Mouse (Mus musculus) 3T3-L1 (cell line): ENCODE measurements around the gene Plcd1.

Experiments
- DNase-seq: peaks from one replicate; pipeline ENCODE4 v3.0.0-alpha.2; 2015; ENCODE audit warnings: low read depth, low spot score

Gene Plcd1

DNA sequence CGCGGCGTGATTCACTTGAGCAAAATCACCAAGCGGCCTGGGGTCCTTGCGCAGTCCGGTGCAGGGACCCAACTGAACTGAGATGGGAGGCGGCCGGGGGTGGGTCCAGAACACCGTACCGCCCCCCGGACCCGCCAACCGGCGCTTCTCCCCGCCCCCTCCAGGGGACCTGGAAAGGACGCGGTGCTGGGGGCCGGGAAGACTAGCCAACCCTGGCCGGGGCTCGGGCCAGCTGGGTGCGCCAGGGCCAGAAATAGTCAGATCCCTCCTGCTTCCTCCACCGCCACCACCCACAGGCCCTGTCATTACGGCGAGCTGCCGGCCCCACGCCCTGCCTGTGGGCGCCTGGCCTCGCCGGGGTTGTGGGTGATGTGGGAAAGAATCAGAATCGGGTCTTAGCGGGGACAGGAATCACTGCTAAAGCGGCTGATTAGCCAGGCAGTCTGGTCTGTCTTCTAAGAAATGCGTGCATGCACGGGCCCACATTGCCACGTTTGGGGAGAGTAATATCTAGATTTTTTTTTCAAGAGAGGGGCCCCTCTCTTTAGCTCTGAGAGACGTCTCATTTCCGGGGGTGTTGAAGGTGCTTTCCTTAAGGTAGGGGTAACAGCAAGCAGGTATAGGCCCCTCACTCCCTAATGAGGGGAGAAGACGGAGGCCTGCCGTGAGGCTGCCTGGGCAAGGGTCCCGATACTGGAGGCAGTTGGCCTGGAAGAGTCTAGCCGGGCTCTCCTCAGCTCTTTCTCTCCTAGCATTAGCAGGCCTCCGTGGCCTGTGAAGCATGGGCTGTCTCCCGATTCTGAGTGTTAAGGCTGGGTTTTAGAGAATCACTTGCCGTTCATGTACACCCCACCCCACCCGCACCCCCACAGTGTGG lies at the start of gene Plcd1:
Gene Plcd1, minus strand, starts transcription at position 84 of the 877 bp plus-strand sequence.
- DNase-seq, result peak; percentile 67

DNA sequence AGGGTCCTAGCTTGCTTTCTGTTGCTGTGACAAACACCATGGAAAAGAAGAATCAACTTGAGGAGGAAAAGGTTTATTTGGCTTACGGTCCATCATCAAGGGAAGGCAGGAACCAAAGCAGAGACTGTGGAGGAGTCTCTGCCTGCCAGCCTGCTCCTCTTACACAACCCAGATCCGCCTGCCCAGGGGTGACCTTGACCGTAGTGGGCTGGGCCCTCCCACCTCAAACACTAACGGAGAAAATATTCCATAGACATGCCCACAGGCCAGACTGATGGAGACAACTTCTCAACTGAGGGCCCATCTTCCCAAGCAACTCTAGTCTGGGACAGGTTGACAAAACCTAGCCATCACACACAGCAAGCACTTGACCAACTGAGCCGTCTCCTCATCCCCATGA lies 48.8 kb upstream of the Plcd1 start:
- no peak for DNase-seq

DNA sequence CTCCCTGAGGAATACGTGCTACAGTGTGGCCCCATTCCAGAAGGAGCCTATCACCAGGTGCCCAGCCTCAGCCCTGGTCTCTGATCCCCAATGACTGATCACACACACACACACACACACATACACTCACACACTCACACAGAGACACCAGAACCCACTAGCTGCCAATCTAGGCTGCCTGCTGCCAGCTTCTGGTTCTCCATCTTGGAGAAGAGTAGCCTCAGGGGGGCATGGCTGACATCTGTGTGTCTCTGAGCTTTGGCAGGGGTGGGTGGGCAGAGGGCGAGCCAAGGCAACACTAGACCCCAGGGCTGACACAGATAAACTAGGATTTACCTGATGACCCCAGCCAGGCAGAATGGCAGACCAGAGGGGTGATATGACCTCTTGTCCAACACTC lies 45.5 kb upstream of the Plcd1 start:
- no peak for DNase-seq

DNA sequence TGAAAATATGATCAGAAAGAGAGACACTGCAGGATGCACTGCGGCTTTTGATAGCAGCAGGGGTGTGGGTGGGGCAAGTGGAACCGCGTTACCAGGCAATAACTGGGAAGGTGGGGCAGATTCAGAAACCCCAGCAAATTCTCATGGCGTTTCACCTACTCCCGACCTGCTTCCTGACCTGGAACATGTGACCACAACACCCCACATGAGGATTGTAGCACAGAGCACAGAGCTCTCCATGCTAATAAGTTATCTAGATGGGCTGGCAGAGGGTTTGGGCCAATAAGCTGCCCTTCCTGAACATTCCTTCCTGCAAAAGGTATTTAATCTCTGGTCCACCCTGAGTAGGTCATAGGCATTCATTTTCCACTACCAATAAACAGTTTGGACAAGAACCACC lies 37.4 kb upstream of the Plcd1 start:
- DNase-seq, result no peak

DNA sequence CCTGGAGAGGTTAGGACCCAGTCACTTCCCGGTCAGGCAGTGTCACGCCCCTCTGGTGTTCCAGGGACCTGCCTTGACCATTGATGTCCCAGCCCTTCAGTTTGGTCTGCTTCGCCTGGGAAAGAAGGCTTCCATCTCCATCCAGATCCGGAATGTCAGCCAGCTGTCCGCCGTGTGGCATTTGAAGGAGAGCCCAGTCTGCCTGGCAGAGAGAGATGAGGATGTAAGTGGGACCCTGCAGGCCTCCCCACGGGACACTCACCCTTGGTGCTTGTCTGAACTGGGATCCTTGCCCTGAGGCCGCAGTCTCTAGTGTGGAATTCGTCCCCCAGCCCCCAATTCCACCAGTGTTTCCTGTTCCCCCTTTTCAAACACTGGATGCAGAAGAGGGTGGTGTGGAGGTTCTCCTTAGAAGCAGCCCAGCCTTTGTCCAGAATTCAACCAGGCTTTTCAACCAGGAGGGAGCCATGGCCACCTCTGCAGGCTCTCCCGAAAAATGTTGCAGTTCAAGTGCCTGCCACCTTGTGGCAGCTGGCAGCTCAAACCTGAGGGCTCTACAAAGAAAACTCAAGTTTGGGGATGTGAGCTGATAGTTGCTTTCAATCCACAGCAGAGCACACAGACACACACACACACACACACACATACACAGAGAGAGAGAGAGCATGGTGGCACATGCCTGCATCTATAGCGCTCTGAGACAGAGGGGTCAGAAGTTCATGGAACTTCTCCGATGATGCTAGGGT lies 35.3 kb upstream of the Plcd1 start:
- DNase-seq, result no peak

DNA sequence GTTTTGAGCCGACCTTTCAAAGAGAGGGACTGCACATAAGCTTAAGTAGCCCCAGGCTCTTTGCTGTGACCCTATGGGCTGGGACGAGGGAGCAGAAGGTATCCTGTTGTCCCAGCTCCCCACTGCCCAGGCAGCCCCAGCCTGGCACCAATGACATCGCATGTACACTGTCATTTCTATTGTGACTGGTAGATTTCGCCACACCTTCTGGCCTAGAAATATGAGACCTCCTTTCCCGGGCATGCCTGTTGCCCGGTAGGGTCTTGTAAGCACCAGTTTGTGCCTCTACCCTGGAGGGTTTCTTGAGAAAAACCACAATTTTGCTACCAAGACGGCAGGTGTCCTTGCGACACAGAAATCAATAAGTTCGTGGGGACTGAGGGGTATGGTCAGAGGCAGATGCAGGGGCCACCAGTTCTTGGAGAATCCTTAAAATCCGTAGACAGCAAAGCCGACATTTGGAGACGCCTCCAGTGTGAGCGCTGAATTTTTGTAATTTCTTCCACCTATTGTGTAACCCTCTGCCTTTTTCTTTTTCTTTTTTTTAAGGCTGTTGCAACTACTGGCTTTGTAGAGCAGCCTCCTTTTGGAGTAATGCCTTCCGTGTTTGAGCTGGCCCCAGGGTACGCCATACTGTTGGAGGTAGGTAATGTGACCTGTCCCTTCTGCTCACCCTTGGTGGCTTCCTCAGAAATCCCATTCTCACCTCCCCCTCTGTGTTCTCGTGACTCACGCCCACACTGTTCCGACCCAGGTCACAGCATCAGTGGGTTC lies 29.5 kb upstream of the Plcd1 start:
- DNase-seq, result no peak

DNA sequence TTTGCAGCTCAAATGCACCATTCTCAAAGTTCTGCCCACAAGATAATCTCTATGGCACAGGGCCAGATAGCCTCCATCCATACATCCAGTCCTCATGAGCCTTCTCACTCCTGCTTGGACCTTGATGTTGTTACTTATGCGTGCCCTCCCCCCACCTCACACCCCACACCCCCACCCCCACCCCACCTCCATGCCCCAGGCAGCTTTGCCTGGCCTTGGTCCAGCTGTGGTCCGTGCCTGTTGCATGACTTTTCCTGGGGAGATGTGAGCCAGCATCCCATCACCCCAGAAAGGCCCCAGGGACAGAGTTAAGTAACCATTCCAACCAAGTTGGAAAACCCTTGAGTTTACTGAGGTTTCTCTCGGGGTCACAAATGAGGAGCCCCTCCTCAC lies 26.9 kb upstream of the Plcd1 start:
- no peak for DNase-seq

DNA sequence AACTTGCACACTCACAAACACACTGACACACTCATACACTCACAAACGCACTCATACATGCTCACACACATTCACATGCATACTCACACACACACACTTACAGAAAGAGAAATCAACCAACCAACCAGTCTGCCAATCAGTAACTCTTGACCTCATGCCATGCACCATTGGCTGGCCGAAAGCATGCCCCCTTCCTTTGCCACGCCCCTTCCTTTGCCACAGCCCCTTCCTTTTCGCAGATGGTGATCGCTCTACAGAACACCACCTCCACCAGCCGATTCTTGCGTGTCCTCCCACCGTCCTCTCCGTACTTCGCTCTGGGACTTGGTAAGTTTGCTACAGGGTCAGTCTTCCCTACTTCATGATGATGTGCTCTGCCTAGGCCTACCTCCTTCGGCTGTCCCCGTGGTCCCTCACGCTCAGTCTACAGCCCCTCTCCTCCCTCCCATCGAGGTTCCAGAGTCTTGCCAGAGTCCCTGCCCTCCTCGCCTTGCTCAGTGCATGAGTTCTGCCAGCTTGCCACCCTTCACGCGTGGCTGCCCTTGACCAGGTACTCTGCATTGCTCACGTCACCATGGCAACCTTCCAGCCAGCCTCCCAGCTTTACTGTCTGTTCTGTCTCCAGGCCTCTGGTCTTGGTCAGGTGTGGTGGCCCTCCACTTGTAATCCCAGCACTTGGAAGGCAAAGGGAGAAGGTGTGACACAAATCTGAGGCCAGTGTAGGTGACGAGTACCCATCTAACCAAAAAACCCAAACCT lies 26.3 kb upstream of the Plcd1 start:
- DNase-seq, result no peak

DNA sequence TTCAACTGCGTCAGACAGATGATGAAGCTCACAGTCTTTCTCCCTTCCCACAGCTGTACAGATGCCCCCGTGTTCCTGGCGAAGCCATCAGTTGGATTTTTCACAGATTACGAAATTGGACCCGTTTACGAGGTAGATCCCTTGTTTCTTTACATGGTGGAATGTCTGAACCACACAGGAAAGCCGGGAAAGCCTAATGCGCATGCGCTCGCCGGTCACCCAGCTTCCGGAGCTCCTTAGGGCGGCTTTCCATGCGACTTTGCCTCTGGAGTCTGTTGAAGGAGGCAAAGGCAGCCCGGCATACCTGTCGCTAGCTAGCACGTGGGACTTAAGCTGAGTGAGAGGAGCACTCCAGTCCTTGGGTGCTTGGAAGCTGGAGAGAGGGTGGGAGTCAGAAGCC lies 21.6 kb upstream of the Plcd1 start:
- no peak for DNase-seq

DNA sequence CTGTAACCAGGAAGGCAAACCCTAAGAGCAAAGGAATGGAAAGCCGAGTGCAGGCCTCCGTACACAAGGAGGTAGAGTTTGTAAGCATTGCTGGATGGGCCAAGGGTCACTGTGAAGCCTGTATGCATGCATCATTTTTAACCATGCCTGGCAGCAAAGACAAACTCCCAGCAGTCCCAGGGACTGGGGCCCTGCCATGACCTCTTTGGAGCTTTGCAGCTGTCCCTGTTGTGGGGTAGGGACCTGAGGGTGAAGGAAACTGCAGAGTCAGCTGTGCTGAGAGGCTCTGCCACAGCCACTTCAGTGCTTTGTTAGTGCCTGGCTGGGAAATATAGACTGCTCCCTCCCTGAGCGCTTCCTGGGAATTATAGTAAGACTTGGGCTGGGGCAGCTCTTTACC lies 17.3 kb upstream of the Plcd1 start:
- DNase-seq, result no peak

DNA sequence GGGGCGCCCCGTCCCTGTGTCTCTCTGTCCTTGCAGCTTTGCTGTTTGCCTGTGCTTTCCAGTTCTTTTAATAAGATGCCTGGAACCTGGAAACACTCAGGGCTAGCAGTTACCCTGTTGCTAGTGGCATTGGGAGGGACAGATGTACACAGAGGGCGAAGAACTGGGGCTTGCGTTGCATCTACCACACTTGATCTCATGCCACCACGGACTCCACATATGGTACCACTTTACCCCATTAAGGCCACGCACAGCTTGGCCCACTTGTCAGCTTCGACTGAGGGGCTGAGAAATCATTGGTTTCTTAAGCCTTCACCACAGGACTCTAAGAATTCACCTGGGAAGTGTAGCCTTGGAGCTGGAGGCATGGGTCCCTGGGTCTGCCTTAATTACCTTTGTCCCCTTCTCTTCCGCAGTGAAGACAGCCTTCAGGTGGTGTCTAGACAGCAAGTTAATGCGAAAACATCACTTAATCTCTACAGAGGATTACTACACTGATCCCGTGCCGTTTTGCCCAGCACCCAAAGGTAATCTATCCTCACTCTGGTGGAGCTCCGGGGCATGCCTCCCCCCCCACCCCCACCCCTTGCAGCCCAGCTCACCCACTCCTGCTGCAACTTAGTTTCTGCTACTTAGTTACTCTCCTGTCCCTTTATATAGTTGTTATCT lies 16.5 kb upstream of the Plcd1 start:
- DNase-seq, result no peak

DNA sequence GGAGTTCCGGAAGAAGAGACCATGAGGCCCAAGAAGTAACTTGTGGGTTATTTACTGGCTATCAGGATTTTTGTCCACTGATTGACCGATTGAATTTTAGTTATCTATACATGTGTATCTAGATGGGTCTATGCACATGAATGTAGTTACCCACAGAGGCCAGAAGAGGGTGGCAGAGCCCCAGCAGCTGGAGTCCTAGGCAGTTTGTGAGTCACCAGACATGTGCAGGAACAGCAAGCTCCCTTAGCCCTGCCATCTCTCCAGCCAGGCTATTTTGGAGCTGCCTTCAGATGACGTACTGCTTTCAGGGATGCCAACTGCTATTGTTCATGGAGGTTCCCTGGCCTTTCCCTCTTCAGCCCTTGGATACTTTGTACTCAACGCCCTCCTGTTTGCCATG lies 14.3 kb upstream of the Plcd1 start:
- peak; percentile 79 for DNase-seq

DNA sequence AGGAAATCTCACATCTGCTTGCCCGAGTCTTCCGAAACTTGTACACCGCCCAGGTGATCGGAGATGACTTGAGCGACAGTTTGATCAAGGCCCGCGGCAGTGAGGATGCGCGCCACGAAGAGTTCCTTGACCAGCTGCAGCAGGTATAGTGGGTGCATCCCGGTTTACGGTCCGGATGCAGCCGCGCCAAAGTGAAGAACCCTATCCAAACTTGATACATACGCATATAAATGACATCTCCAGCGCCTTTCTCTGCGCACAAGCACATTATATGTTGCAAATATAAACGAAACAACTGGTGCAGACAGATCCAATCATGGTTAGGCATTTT lies 9.4 kb upstream of the Plcd1 start:
- DNase-seq, result no peak

DNA sequence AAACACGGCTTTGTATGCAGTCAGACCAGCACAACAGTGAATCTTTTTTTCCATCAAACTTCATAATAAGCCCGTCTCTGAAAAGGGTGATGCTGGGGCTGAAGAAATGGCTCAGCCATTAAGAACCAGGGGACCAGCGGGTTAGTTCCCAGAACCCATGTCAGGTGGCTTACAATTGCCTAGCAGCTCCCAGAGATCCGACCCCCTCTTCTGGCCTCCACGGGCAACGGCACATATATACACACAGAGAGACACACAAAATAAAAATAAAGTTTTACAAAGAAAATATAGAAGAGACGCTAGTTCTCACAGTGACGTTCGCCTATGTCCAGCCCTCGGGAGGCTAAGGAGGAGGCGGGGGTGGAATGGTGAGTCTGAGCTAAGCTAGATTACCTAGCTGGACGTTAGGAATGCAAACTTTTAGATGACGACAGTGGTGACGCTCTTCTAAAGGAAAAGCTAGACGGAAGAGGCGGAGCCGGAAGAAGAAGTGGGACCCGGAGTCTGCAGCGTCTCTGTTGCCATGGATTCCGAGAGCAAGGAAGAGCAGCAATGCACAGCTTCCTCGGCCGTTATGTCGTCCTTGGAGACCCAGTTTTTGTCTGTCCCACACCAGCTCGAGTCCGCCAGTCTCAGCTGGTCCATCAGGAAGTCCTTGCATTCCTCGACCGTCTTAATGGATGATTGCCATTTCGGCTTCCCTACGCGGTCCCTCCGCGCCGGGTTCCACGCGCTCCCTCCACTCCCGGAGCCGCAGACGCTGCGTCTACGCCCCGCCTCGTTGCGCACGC lies 8.9 kb upstream of the Plcd1 start, which contains the start of gene Dlec1:
Gene Dlec1, plus strand, starts transcription at position 487 of the 791 bp plus-strand sequence.
- peak; percentile 98 for DNase-seq

DNA sequence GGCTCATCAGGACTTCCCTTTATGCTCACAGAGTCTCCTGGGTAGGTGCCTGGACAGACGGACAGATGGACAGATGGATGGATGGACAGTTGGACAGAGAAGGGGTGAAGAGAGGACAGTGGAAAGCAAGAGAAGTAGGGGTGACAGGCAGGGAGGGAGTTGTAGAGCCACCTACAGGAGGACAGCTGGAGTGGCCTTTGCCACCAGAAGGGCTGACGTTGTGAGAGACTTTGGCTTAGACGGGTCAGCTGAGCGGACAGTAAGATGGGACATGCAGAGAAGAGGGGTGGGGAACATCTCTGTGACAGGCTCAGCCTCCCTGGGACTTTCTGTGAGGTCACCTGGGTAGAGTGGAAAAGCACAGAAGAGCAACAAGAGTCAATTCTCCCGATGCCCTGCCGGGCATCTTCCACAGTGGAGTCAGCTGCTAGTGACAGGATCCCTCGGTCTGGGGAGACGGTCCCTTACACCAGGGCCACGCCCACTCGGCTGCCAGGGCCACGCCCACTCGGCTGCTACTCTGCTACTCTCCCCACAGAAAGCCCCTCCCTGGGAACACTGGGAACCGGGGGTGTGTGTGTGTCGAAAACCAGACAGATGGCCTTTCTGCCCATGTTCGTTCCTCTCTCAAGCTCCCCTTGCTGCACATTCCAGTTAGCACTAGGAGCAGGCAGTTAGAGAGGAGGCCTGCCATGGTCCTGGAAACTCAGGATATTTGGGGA lies 7.0 kb upstream of the Plcd1 start:
- peak; percentile 7 for DNase-seq

DNA sequence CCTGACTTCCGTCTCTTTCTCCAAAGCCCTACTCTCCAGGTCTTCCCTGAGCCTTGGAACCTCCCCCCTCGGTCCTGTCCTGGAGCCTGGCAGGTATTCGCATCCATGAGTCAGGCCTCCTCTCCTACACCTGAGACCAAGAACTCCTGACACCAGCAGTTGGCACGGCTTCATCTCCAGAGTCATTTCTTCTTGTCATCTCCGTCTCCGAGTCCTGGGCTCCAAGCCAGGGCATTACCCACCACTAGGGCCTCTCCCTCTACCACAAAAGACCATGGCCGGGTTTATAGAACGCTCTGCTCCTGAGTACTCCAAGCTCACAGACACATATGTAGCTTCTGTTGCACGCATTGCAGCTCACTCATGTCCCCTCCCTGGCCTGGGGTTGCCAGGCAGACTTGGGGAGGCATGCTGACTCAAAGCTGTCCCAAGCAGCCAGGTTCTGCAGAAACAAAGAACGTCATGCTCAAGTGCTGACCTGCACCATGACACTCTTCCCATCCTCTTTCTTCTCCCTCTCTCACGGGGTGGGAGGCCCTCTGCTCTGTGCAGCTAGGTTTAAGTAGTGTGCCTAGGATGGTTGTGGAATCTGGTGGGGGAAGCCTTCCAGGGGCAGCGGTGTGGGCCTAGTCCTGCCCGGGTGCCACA lies 1.3 kb upstream of the Plcd1 start:
- no peak for DNase-seq

DNA sequence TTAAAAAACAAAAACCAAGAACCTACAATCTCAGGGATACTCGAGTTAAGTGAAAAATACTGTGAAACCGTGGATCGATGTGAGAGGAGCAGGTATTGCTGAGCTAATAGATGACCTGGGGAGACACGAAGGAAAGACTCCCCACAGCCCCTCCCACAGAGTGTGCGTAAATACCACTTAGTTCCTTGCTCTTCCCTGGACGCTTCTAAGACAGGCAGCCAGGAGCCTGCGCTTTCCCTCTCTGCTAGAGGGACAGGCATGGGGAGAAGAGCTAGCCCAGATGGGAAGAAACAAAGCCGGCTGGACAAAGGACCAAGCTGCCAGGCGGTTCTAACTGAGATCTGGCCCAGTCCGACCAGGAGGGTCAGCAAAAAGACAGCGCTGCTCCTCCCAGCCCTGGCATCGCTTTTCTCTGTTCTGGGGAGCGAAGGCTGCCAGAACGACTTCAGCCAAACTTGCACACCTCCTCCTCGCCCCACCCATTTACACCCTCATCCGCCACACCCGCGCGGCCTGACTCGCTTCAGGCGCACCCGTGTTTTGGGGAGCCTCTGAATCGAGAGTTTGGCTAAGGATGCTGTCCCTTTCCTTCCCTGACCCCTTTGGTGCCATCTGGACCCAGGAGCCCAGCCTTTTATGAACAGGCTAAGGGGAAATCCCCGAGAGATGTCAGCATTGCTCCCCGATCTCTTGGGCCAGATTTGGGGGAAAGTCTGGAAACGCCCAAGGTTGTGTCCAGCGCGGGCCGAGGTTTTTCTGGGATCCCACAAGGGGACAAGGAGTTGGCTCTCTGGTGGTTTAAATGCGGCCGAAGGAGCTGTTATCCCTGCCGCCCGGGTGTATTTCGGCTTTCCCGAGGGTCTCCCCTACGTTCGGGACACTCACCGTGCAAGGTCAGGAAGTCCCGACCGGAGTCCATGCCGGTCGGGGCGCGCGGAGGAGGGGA lies 556 bp downstream of the Plcd1 start:
- peak; percentile 59 for DNase-seq
